Mouse (Mus musculus) mouse trophoblast stem cell (cell line): Measurements from ENCODE around the gene Slc16a13.

Experiments used
- in situ Hi-C, 2 experiments: fragments of 300-500 bp; cut with MseI, MboI; formaldehyde crosslinking; loops; 2 replicates in 1 of 2; 3 replicates in 1 of 2; pipeline ENCODE4 v1.15.1; 2025

The Slc16a13 gene

DNA sequence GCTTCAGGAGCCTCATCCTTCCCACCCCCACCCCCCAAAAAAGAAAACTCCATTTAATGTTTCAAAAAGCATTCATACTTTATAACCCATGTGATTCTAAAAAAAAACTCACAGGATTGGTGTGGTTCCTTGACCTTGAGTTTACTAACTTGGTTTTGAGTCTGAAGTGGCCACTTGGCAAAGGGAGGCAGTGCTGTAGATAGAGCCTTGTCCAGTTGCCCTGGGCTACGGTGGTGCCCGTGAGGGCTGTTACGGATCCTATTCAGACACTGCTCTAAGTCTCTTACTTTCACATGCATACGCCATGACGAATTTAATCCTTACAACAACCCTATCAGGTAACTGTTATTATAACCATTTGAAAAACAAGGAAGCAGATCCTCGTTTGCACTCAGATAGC, 8.9 kb downstream of the Slc16a13 start:
- in situ Hi-C loops, result no loop called here

- in situ Hi-C loops, result no loop called here
Observed at GRCm38 (mm10) chr11:70210681-70211080, 10.2 kb downstream of the Slc16a13 start.

DNA sequence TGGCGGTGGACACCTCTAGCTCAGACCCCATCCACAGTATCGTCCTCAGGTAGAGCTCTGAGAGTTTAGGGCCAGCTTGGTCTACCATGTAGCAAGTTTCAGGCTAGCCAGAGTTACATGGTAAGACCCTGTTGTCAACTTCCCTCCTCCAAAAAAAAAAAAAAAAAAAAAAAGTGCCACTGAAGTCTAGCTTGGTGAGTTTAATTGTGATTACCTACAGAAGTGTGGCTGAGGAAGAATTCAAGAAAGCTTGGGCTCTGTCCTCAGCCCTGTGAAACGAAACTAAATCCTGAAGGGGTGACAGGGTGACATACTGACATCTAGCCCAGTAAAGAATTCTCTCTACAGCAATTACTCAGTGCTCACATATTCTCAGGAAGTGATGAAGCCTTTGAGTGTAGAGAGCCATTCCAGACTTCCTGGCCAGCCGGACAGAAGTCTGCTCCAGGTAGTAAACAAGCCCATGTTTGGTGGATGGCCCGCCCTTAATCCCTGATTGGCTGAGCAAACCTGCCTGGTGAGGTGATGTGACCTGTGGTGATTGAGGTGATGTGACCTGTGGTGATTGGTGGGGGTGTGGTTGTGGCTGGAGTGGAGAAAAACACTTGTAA, 12.0 kb downstream of the Slc16a13 start:
- in situ Hi-C loops, result loop anchor here in 1 of 2 experiments (5.0 kb wide), 1 partner anchor 37 kb away; no protein-coding TSS in a partner anchor

DNA sequence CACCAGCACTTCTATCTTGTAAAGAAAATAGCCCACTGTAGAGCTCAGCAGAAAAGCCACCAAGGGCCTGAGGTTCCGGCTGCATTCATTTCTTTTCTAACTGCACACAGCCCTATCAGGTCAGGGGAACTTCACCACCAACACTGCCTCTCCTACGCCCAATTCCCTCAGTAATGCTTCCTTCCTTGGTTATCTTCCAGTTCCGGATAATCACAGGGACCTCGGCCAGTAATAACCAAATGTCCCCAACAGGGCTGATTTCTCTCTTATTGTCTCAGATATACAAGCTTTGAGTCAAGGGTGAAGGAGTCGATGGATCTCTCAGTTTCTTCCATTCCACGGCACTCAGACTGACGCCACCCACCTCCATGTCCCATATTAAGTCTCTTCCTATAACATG, 13.6 kb downstream of the Slc16a13 start:
- in situ Hi-C loops, result loop anchor here in 1 of 2 experiments (5.0 kb wide), 1 partner anchor 35 kb away; no protein-coding TSS in a partner anchor

- in situ Hi-C loops, result loop anchor here in 1 of 2 experiments (5.0 kb wide), 1 partner anchor 34 kb away; no protein-coding TSS in a partner anchor
Observed at GRCm38 (mm10) chr11:70206801-70207200, 14.1 kb downstream of the Slc16a13 start.

GRCm38 (mm10) chr11:70201691-70202090, 19.2 kb downstream of the Slc16a13 start:
- in situ Hi-C loops, result no loop called here

GRCm38 (mm10) chr11:70200036-70200608, 20.7 kb downstream of the Slc16a13 start:
- in situ Hi-C loops, result no loop called here

DNA sequence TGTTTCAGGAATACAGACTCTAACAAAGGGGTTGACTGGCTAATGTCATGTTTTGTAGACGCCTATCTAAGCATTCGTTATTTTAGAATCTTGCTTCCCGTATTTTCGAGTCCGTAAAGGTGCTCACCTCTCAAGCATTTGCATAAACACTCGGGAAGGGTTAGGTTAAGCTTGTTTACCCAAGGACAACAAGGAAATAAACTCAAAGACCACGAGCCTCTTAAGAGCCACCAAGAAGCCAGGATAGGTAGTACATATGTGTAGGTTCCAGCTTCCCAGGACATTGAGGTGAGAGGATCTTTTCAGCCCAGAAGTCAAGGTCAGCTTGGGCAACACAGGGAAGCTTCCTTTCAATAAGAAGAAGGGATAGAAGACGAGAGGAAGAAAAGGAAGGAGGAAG, 21.8 kb downstream of the Slc16a13 start:
- in situ Hi-C loops, result no loop called here

DNA sequence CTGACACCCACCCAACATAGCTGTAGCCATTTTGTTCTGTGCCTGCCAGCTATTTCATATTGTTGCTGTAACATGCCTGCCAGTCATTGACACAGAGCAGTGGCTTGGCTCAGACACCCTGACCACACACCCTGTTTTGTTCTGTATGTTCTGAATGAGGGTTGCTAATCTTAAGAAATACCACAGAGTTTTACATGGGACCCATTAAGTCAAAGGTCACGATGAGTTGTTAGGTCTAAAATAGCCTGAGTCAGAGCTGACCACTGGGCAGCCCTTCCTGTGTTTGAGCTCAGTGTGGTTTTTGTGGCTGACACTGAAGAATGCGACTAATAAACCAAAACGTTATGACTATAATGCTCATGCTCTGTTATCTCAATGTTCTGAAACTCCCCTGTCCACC, 22.5 kb downstream of the Slc16a13 start:
- in situ Hi-C loops, result no loop called here

GRCm38 (mm10) chr11:70193354-70194285, 27.2 kb downstream of the Slc16a13 start:
- in situ Hi-C loops, result no loop called here

DNA sequence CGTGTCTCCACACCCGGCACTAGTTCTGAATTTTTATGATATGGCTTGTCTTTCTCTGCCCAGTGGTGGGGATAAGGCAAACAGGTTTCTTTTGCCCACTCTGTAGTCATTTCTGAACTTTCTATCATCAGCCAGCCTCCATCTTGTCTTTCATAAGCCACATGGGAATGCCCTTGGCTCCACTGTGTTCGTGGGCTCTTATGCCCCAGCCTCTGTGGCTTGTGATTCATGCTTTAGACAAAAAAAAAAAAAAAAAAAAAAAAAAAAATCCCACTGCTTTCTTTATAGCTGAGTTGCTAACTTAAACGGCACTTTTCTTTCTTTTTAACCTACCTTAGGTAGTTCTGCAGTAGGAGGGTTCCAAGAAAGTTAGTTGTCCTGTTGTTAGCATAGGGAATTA, 28.7 kb downstream of the Slc16a13 start:
- in situ Hi-C loops, result no loop called here

GRCm38 (mm10) chr11:70191188-70191587, 29.7 kb downstream of the Slc16a13 start:
- in situ Hi-C loops, result no loop called here

GRCm38 (mm10) chr11:70189319-70190134, 31.3 kb downstream of the Slc16a13 start:
- in situ Hi-C loops, result no loop called here

DNA sequence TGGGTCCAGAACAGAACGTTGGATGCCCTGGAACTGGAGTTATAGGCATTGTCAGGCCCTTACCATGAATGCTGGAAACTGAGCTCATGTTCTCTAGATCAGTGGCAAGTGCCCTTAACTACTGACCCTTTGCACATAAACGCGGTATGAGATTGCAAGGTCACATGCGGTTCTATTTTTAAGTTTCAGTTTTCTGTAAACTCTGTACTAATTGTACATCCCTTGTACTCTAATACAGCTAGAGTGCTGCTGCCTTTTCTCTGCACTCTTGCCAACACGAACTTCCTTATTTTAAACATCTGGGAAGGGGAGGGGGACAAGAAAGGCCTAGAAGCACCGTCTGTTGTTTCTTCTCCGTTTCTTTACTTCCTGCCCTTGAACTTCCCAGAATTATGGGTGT, 35.7 kb downstream of the Slc16a13 start:
- in situ Hi-C loops, result no loop called here

- in situ Hi-C loops, result no loop called here
Observed at GRCm38 (mm10) chr11:70180496-70180895, 40.4 kb downstream of the Slc16a13 start.

GRCm38 (mm10) chr11:70179401-70179800, 41.5 kb downstream of the Slc16a13 start:
- in situ Hi-C loops, result no loop called here

- in situ Hi-C loops, result no loop called here
Observed at GRCm38 (mm10) chr11:70178756-70179155, 42.1 kb downstream of the Slc16a13 start.

DNA sequence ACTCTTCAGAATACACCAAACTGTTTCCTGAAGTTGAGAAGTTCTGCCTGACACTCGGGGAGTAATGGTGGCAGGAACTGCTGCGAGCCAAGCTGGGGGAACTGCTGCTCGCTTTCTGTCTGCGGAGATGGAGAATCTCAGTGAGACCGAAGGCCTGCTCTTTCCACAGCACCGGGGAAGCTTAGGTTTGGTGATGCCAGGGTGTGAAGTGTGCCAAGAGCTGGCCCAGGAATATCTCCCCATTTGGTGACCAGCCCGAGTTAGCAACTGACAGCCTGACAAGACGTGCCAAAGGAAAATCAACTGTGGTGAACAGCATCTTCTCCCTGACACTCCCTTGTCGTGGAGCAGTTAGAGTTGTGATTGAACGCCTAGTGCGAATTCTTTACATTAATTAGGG, 42.6 kb downstream of the Slc16a13 start:
- in situ Hi-C loops, result no loop called here

DNA sequence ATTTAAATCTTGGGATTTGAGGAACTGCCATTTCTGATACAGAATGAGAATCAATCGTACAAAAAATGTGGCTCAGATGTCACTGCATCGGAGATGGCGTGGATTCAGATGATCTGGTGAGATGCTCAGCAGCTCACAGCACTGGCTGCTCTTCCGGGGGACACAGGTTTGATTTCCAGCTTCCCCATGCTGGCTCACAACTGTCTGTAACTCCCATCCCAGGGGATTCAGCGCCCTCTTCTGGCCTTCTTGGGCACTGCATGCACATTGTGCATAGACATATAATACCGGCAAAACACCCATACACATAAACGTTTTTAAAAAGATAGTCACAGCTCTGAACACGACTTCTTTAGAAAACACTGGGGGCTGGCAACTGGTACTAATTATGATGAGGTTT, 43.2 kb downstream of the Slc16a13 start:
- in situ Hi-C loops, result no loop called here

- in situ Hi-C loops, result loop anchor here in 1 of 2 experiments (5.0 kb wide), 1 partner anchor 33 kb away; no protein-coding TSS in a partner anchor
Observed at GRCm38 (mm10) chr11:70174491-70174890, 46.4 kb downstream of the Slc16a13 start.

DNA sequence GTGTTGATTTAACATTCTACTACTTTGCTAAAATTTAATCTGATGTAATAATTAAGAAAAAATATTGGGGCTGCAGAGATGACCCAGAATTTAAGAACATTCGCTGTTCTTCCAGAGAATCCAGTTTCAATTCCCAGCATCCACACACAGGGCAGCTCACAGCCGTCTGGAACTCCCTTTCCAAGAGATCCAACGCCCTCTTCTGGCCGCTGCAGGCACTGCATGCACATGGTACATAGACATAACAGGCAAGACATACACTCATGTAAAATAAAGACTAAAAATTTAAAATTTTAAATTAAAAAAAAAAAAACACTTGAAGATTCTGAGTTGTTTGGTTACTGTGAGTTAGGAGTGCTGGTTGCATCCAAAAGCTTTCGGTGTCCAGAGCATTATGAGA, 48.6 kb downstream of the Slc16a13 start:
- in situ Hi-C loops, result loop anchor here in 1 of 2 experiments (5.0 kb wide), 1 partner anchor 35 kb away; no protein-coding TSS in a partner anchor
